Mouse (Mus musculus) kidney, embryonic 15.5 days (tissue): ENCODE data around the gene Aaas. TPM values are rescaled to one million over a fixed set of nuclear protein-coding genes. Genes with fewer than 3 reads are reported as not detected.
"Not testable (repeated sequence)": the region's sequence is repeated elsewhere in the genome, so short reads cannot be mapped to it uniquely, and the experiment has no call there.

Experiments used
- ATAC-seq: fragments of 200-750 bp; cut with Nextera tagmentation; replicated peaks from 2 replicates; pipeline ENCODE4 v1.8.0; 2017; ENCODE audit warnings: moderate TSS enrichment; ENCODE audit not compliant: low FRiP score
- H3K27ac ChIP-seq: fragments of 300-500 bp; sonication (generic); 2 replicates; pipeline ENCODE4 v1.5.1; 2015; ENCODE audit warnings: mild to moderate bottlenecking, inconsistent platforms
- H3K27me3 ChIP-seq: fragments of 300-500 bp; sonication (generic); 2 replicates; pipeline ENCODE4 v1.6.1; 2015; ENCODE audit warnings: inconsistent platforms
- H3K36me3 ChIP-seq: fragments of 300-500 bp; sonication (generic); 2 replicates; pipeline ENCODE4 v1.6.1; 2015; ENCODE audit warnings: inconsistent platforms
- H3K4me1 ChIP-seq: fragments of 300-500 bp; sonication (generic); 2 replicates; pipeline ENCODE4 v1.6.1; 2015; ENCODE audit warnings: inconsistent platforms
- H3K4me2 ChIP-seq: fragments of 300-500 bp; sonication (generic); 2 replicates; pipeline ENCODE4 v1.6.1; 2015; ENCODE audit warnings: moderate library complexity, mild to moderate bottlenecking, inconsistent platforms
- H3K4me3 ChIP-seq: fragments of 300-500 bp; sonication (generic); replicated peaks from 2 replicates; pipeline ENCODE4 v1.5.1; 2015; ENCODE audit warnings: mild to moderate bottlenecking, inconsistent platforms
- H3K9ac ChIP-seq: fragments of 300-500 bp; sonication (generic); 2 replicates; pipeline ENCODE4 v1.6.1; 2015; ENCODE audit warnings: mild to moderate bottlenecking, inconsistent platforms
- H3K9me3 ChIP-seq: fragments of 300-500 bp; sonication (generic); replicated peaks from 2 replicates; pipeline ENCODE4 v1.6.1; 2016; ENCODE audit warnings: inconsistent platforms
- WGBS: fragments of 180-500 bp; shearing (Covaris S2); methylation state at CpG from one replicate; pipeline ENCODE4 v1.1.7; 2015; ENCODE audit warnings: mixed read lengths; 5-methylcytosine and 5-hydroxymethylcytosine counted together
- polyA plus RNA-seq: library from polyadenylated mRNA; unstranded; fragments of >200 nt; fragmentation: Nextera tagmentation; extraction: Ambion mirVana; gene quantifications from 2 replicates; pipeline ENCODE4 v1.2.1, GENCODE M21; 2015

The Aaas gene
- polyA plus RNA-seq, 1 experiment from 2014 or later = 83.7 TPM

- under 1% methylated on average over 38 of the region's 38 CpGs for WGBS
Observed at GRCm38 (mm10) chr15:102355871-102356441, 5.4 kb upstream of the Aaas start.

GRCm38 (mm10) chr15:102355134-102355870 lies 4.7 kb upstream of the Aaas start:
- peaks cover 30% of the 10 kb centered on the region for H3K27me3 ChIP-seq
- peak overlapping the region; percentile 79 for H3K4me2 ChIP-seq
- H3K9ac ChIP-seq = peak overlapping the region; percentile 58
- ATAC-seq = peak; percentile 63
- peak overlapping the region; percentile 92 for H3K27ac ChIP-seq
- H3K36me3 ChIP-seq = no peaks in the 10 kb centered on the region
- peak overlapping the region; percentile 47 for H3K4me3 ChIP-seq
- peaks cover 45% of the 10 kb centered on the region for H3K4me1 ChIP-seq
- under 1% methylated on average over 47 of the region's 49 CpGs for WGBS
- no peaks in the 10 kb centered on the region for H3K9me3 ChIP-seq

More at GRCm38 (mm10) chr15:102355871-102356441, 5.4 kb upstream of the Aaas start:
- peak overlapping the region; percentile 79 for H3K4me2 ChIP-seq
- H3K27ac ChIP-seq = peak overlapping the region; percentile 92
- H3K36me3 ChIP-seq = no peaks in the 10 kb centered on the region
- peak; percentile 67 for ATAC-seq
- H3K4me1 ChIP-seq = peaks cover 44% of the 10 kb centered on the region
- H3K9ac ChIP-seq = peak overlapping the region; percentile 58
- peaks cover 31% of the 10 kb centered on the region for H3K27me3 ChIP-seq
- peak overlapping the region; percentile 47 for H3K4me3 ChIP-seq
- no peaks in the 10 kb centered on the region for H3K9me3 ChIP-seq

- no peak overlapping the region for H3K4me2 ChIP-seq
- peaks cover 51% of the 10 kb centered on the region for H3K4me1 ChIP-seq
- no peak overlapping the region for H3K4me3 ChIP-seq
- WGBS = 78% methylated on average over 2 of the region's 2 CpGs
- H3K36me3 ChIP-seq = no peaks in the 10 kb centered on the region
- no peaks in the 10 kb centered on the region for H3K9me3 ChIP-seq
- no peak overlapping the region for H3K9ac ChIP-seq
- ATAC-seq = no peak
- H3K27me3 ChIP-seq = peaks cover 18% of the 10 kb centered on the region
- H3K27ac ChIP-seq = no peak overlapping the region
Observed at GRCm38 (mm10) chr15:102353986-102354385, 3.4 kb upstream of the Aaas start.

GRCm38 (mm10) chr15:102352177-102352576 lies 1.6 kb upstream of the Aaas start:
- no peak for ATAC-seq

GRCm38 (mm10) chr15:102350942-102351291 lies 346 bp upstream of the Aaas start:
- H3K27ac ChIP-seq = peak overlapping the region; percentile 85; the same call in 1 of the 2 replicates
- H3K4me2 ChIP-seq = peak overlapping the region; percentile 89
- H3K9me3 ChIP-seq = no peaks in the 10 kb centered on the region
- H3K36me3 ChIP-seq = peaks cover 21% of the 10 kb centered on the region
- peak overlapping the region; percentile 80 for H3K4me3 ChIP-seq
- ATAC-seq = 0 out of 2 replicates have a peak, but pooled peaks have one; percentile 19
- peaks cover 20% of the 10 kb centered on the region for H3K4me1 ChIP-seq
- WGBS = 10% methylated on average over 11 of the region's 11 CpGs
- H3K9ac ChIP-seq = peak overlapping the region; percentile 84
- H3K27me3 ChIP-seq = no peaks in the 10 kb centered on the region

More at GRCm38 (mm10) chr15:102352177-102352576, 1.6 kb upstream of the Aaas start:
- 59% methylated on average over 2 of the region's 2 CpGs for WGBS
- Histone ChIP-seq H3K9me3 (no peaks in the 10 kb centered on the region), H3K9ac (no peak overlapping the region), H3K27me3 (peaks cover 3% of the 10 kb centered on the region; the same call in 1 of the 2 replicates), H3K4me3 (no peak overlapping the region), H3K4me2 (no peak overlapping the region), H3K4me1 (peaks cover 33% of the 10 kb centered on the region), H3K36me3 (peaks cover 9% of the 10 kb centered on the region), H3K27ac (no peak overlapping the region)

- Histone ChIP-seq H3K4me1 (peaks cover 10% of the 10 kb centered on the region), H3K9me3 (no peaks in the 10 kb centered on the region), H3K27me3 (no peaks in the 10 kb centered on the region), H3K9ac (no peak overlapping the region), H3K27ac (no peak overlapping the region), H3K36me3 (peaks cover 64% of the 10 kb centered on the region), H3K4me3 (no peak overlapping the region), H3K4me2 (no peak overlapping the region)
- WGBS = 69% methylated on average over 4 of the region's 4 CpGs
- ATAC-seq = no peak
Observed at GRCm38 (mm10) chr15:102346444-102346843, 4.1 kb downstream of the Aaas start.

GRCm38 (mm10) chr15:102344490-102344889 lies 6.1 kb downstream of the Aaas start:
- ATAC-seq = no peak

GRCm38 (mm10) chr15:102341580-102341979 lies 9.0 kb downstream of the Aaas start:
- no peaks in the 10 kb centered on the region for H3K4me1 ChIP-seq
- H3K4me2 ChIP-seq = no peak overlapping the region
- 19% methylated on average over 1 of the region's 1 CpGs for WGBS
- no peak overlapping the region for H3K9ac ChIP-seq
- no peaks in the 10 kb centered on the region for H3K9me3 ChIP-seq
- no peak overlapping the region for H3K27ac ChIP-seq
- no peak overlapping the region for H3K4me3 ChIP-seq
- H3K36me3 ChIP-seq = peaks cover 94% of the 10 kb centered on the region
- ATAC-seq = no peak
- H3K27me3 ChIP-seq = no peaks in the 10 kb centered on the region

More at GRCm38 (mm10) chr15:102344490-102344889, 6.1 kb downstream of the Aaas start:
- Histone ChIP-seq H3K9me3 (no peaks in the 10 kb centered on the region), H3K27me3 (no peaks in the 10 kb centered on the region), H3K36me3 (peaks cover 79% of the 10 kb centered on the region), H3K4me2 (no peak overlapping the region), H3K27ac (no peak overlapping the region), H3K4me1 (0 out of 2 replicates have a peak, but pooled peaks cover under 1% of the 10 kb centered on the region), H3K9ac (no peak overlapping the region), H3K4me3 (no peak overlapping the region)
- 94% methylated on average over 3 of the region's 3 CpGs for WGBS

GRCm38 (mm10) chr15:102339612-102340011 lies 11.0 kb downstream of the Aaas start:
- H3K27ac ChIP-seq = no peak overlapping the region
- H3K27me3 ChIP-seq = no peaks in the 10 kb centered on the region
- no peak overlapping the region for H3K4me2 ChIP-seq
- peaks cover 94% of the 10 kb centered on the region for H3K36me3 ChIP-seq
- H3K4me1 ChIP-seq = no peaks in the 10 kb centered on the region
- no peak overlapping the region for H3K9ac ChIP-seq
- no peak for ATAC-seq
- H3K4me3 ChIP-seq = no peak overlapping the region
- 66% methylated on average over 5 of the region's 5 CpGs for WGBS
- no peaks in the 10 kb centered on the region for H3K9me3 ChIP-seq

GRCm38 (mm10) chr15:102336946-102337345 lies 13.6 kb downstream of the Aaas start:
- H3K4me3 ChIP-seq = no peak overlapping the region
- no peak for ATAC-seq
- H3K9me3 ChIP-seq = no peaks in the 10 kb centered on the region
- no peaks in the 10 kb centered on the region for H3K27me3 ChIP-seq
- H3K36me3 ChIP-seq = peaks cover 89% of the 10 kb centered on the region
- 80% methylated on average over 4 of the region's 4 CpGs for WGBS
- no peak overlapping the region for H3K27ac ChIP-seq
- no peak overlapping the region for H3K9ac ChIP-seq
- H3K4me2 ChIP-seq = no peak overlapping the region
- H3K4me1 ChIP-seq = peaks cover 15% of the 10 kb centered on the region

GRCm38 (mm10) chr15:102335925-102336324 lies 14.6 kb downstream of the Aaas start:
- not testable (repeated sequence) for H3K27me3 ChIP-seq, H3K4me2 ChIP-seq, H3K9me3 ChIP-seq, ATAC-seq, H3K9ac ChIP-seq, H3K27ac ChIP-seq, H3K4me3 ChIP-seq
- WGBS = 93% methylated on average over 5 of the region's 5 CpGs
- H3K4me1 ChIP-seq = peaks cover 22% of the 10 kb centered on the region
- peaks cover 85% of the 10 kb centered on the region for H3K36me3 ChIP-seq

- Histone ChIP-seq H3K4me1 (peaks cover 25% of the 10 kb centered on the region), H3K9me3 (no peaks in the 10 kb centered on the region), H3K27ac (no peak overlapping the region), H3K36me3 (peaks cover 87% of the 10 kb centered on the region), H3K4me3 (no peak overlapping the region), H3K9ac (no peak overlapping the region), H3K4me2 (no peak overlapping the region), H3K27me3 (no peaks in the 10 kb centered on the region)
- 83% methylated on average over 8 of the region's 8 CpGs for WGBS
- ATAC-seq = no peak
Observed at GRCm38 (mm10) chr15:102335254-102335653, 15.3 kb downstream of the Aaas start.
